ENCODE assay signal across 25 mouse cellular contexts in the genomic region with DNA sequence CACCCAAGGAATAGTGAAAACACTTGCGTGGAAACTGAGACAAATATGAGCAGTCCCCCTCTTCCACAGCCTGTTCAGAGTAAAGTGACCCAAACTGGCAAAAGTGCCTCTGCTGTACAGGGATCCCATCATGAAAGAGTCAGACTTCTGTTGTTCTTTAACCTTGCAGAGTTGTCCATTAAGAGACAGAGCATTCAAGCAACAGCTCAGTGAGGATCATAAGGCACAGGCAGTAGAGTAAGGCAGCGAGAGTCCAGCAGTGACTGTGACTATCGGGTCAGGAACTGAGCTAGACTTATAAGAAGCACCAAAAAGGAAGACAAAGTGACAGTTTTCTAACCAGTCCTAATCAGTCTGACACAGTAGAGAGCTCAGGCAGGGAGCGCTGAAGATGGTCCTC. TPM values are rescaled to one million over a fixed set of nuclear protein-coding genes. Genes with fewer than 3 reads are reported as not detected.
A peak's percentile ranks its signal among the peaks of the same experiment; 100 is the strongest.
DNase-seq lines count a peak whose midpoint lies in the region; ATAC-seq and TF ChIP-seq lines count a peak whose summit lies in the region.
"Had no signal": no experiment of that assay in that cellular context is flagged by ENCODE, and none has a peak within 500 bp of the region (broad histone marks: within the 10 kb centered on the region; RNA-seq: fewer than 3 reads in every experiment).

No protein-coding gene starts in this region.

- H3K9me3 ChIP-seq in kidney, embryonic 16.5 days (ENCODE audit: low read length): no peaks in the 10 kb centered on the region
- H3K9me3 ChIP-seq: embryonic facial prominence, embryonic 10.5 days; embryonic facial prominence, embryonic 12.5 days; forebrain, embryonic 13.5 days; G1E had no signal

- H3K4me3 ChIP-seq in heart, adult 2 months: no peak overlapping the region
- H3K4me3 ChIP-seq in kidney, embryonic 16.5 days (ENCODE audit: low read length): no peak overlapping the region
- H3K4me3 ChIP-seq: embryonic facial prominence, embryonic 10.5 days; embryonic facial prominence, embryonic 12.5 days; forebrain, embryonic 13.5 days had no signal

- no peak for TF ChIP-seq CTCF in heart, adult 2 months (IDR thresholded peaks at IDR 0.05)

- H3K9ac ChIP-seq in heart, adult 2 months (ENCODE audit: low read depth, low read length): no peak overlapping the region
- H3K9ac ChIP-seq in kidney, embryonic 16.5 days (replicated peaks; ENCODE audit: low read length): no peak overlapping the region
- H3K9ac ChIP-seq: embryonic facial prominence, embryonic 12.5 days; forebrain, embryonic 13.5 days had no signal

- no peaks in the 10 kb centered on the region for H3K4me1 ChIP-seq in heart, adult 2 months (ENCODE audit: control insufficient read depth, insufficient read depth, low read length)
- H3K4me1 ChIP-seq in kidney, embryonic 16.5 days (ENCODE audit: insufficient read depth, low read length): peaks cover 6% of the 10 kb centered on the region; the same call in 1 of the 2 replicates
- H3K4me1 ChIP-seq: embryonic facial prominence, embryonic 10.5 days; embryonic facial prominence, embryonic 12.5 days; forebrain, embryonic 13.5 days had no signal

- 83% methylated on average over 4 of the region's 4 CpGs for WGBS in heart, adult 2 months
- 91% methylated on average over 4 of the region's 4 CpGs for WGBS in kidney, embryonic 16.5 days

- H3K27me3 ChIP-seq in heart, adult 2 months (ENCODE audit: control insufficient read depth, insufficient read depth, low read length): no peaks in the 10 kb centered on the region
- no peaks in the 10 kb centered on the region for H3K27me3 ChIP-seq in kidney, embryonic 16.5 days (ENCODE audit: insufficient read depth, low read length)
- H3K27me3 ChIP-seq: CH12.LX; embryonic facial prominence, embryonic 12.5 days had no signal

- ATAC-seq in kidney, embryonic 16.5 days (ENCODE audit: low FRiP score, low TSS enrichment): peak; percentile 69; the same call in 1 of the 2 replicates
- ATAC-seq: activated CD4-positive, CD25-positive, alpha-beta regulatory T cell, adult 4 months; CD4-positive, CD25-positive, alpha-beta regulatory T cell, adult 4 months; forebrain, embryonic 13.5 days; Patski had no signal

- TF ChIP-seq POLR2A in heart, adult 2 months (IDR thresholded peaks at IDR 0.05; ENCODE audit: insufficient read depth, low read depth, low read length): no peak

- TF ChIP-seq EP300 in heart, adult 2 months (IDR thresholded peaks at IDR 0.05; ENCODE audit: insufficient read depth, low read depth, low read length): no peak

- no peak overlapping the region for H3K27ac ChIP-seq in heart, adult 2 months
- no peak overlapping the region for H3K27ac ChIP-seq in kidney, embryonic 16.5 days (ENCODE audit: low read length)
- H3K27ac ChIP-seq: embryonic facial prominence, embryonic 10.5 days; embryonic facial prominence, embryonic 12.5 days; forebrain, embryonic 13.5 days had no signal

- no peaks in the 10 kb centered on the region for H3K36me3 ChIP-seq in heart, adult 2 months (ENCODE audit: control insufficient read depth, insufficient read depth, low read length)
- H3K36me3 ChIP-seq in kidney, embryonic 16.5 days (ENCODE audit: insufficient read depth, low read length): no peaks in the 10 kb centered on the region
- H3K36me3 ChIP-seq: embryonic facial prominence, embryonic 10.5 days; embryonic facial prominence, embryonic 12.5 days; G1E had no signal

- intact Hi-C loops in heart, adult 2 months (cut with DNase I): no loop called here

- H3K4me2 ChIP-seq in kidney, embryonic 16.5 days (replicated peaks; ENCODE audit: low read depth, low read length): no peak overlapping the region
- H3K4me2 ChIP-seq: embryonic facial prominence, embryonic 12.5 days; forebrain, embryonic 13.5 days had no signal

- no peaks in the 10 kb centered on the region for H3K79me2 ChIP-seq in heart, adult 2 months (replicated peaks; ENCODE audit: control insufficient read depth, insufficient read depth, low read length)

- DNase-seq in heart, adult 11 months: peak; percentile 53
- no peak for DNase-seq in heart, adult 2 months
- peak; percentile 16 for DNase-seq in kidney, adult 9 months
- no peak for DNase-seq in kidney, postnatal 14 days
- DNase-seq in kidney, adult 18-20 months: no peak
- DNase-seq in kidney, postnatal 36 days: peak; percentile 7 to 8
- no peak for DNase-seq in kidney, postnatal 4 days
- DNase-seq: adrenal gland, adult 8-10 months; adrenal gland, postnatal 14 days; adrenal gland, postnatal 36 days; B cell, adult 2 months; cerebellum, adult 11-12 months; cerebellum, adult 2 months; cerebellum, adult 9-10 months; cerebellum, postnatal 10 days; cerebellum, postnatal 25 days had no signal

RNA-seq across cellular contexts. Expression of a gene that starts 47.8 kb away (rescaled TPM):
- 1 to 10 TPM in 1 of 2 experiments, under 1 TPM in 1; 0.39 to 1.2 TPM for total RNA-seq in heart, adult 2 months (2021)
- polyA plus RNA-seq in heart, adult 2 months (2012; rRNA removed): 0.41 and 0.70 TPM in 2 replicates
- 0.80 and 1.1 TPM in 2 replicates for polyA plus RNA-seq in kidney, embryonic 16.5 days (2015; fragmentation: Nextera tagmentation; extraction: Ambion mirVana)
- polyA plus RNA-seq: Patski had no signal

Comparison
In these comparisons a context has a peak if more than half of its experiments do, and no peak if none do; other contexts are left out.
1. DNase-seq: peak in heart, adult 11 months (single experiment), kidney, adult 9 months (single experiment) and kidney, postnatal 36 days (2 of 2); none in heart, adult 2 months (0 of 2), kidney, postnatal 14 days (single experiment), kidney, adult 18-20 months (single experiment) and kidney, postnatal 4 days (0 of 2).